ENCODE assay signal across 15 mouse cellular contexts in the genomic region with DNA sequence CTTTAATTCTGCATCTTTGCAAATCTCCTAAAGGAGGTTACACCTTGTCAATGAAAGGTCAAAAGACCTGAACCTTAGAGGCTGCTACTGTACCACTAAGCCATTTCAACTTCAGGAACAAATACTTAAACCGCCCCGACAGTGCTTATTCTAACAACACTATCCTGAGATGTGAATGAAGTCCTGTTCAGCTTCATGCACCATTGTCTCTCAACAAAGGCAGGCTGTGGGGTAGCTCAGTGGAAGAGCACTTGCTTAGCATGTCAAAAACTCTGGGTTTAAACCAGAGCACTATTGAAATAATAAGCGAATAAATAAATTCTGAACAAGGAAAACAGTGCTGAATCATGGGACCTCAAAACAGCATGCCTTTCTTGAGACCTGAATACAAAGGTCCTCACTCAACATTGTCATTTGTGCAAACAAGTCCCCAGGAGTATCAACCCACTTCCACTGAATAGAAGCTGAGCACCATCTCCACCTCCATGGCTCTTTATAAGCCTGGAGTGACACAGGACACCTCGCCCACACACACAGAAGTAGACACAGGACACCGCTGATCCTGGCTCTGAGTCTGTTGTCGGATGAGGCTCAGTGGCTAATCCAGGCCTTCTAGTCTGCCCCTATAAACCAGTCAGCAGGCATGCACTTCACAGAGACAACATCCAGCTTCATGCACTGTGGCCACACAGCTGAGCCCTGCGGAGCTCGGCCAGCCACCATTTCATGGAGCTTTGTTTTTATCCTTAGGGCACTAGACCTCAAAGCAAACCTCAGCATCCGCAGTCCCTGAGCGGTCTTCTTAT.
DNase-seq lines count a peak whose midpoint lies in the region; ATAC-seq lines count a peak whose summit lies in the region.
"Had no signal": no experiment of that assay in that cellular context is flagged by ENCODE, and none has a peak within 500 bp of the region (broad histone marks: within the 10 kb centered on the region; RNA-seq: fewer than 3 reads in every experiment).

No protein-coding gene starts in this region.

- ATAC-seq in forebrain, embryonic 12.5 days (ENCODE audit: low FRiP score) = peak; percentile 53
- ATAC-seq in forebrain, embryonic 14.5 days = no peak; the same call in 1 of the 2 replicates
- ATAC-seq in kidney, embryonic 16.5 days (ENCODE audit: low FRiP score, low TSS enrichment) = peak; percentile 69; the same call in 1 of the 2 replicates
- ATAC-seq in embryonic facial prominence, embryonic 15.5 days (ENCODE audit: insufficient number of reproducible peaks, low FRiP score, low TSS enrichment, low read depth) = 0 out of 2 replicates have a peak, but pooled peaks have one; percentile 43
- no peak for ATAC-seq in megakaryocyte, adult 5-6 weeks (ENCODE audit: poor library complexity, severe bottlenecking)
- ATAC-seq: intestine, embryonic 15.5 days had no signal

- peaks cover 8% of the 10 kb centered on the region; the same call in 1 of the 2 replicates for H3K4me1 ChIP-seq in forebrain, embryonic 12.5 days
- no peaks in the 10 kb centered on the region for H3K4me1 ChIP-seq in forebrain, embryonic 14.5 days (ENCODE audit: control insufficient read depth, insufficient read depth, low read length)
- H3K4me1 ChIP-seq in kidney, embryonic 16.5 days (ENCODE audit: insufficient read depth, low read length) = no peaks in the 10 kb centered on the region
- H3K4me1 ChIP-seq in embryonic facial prominence, embryonic 15.5 days = 0 out of 2 replicates have a peak, but pooled peaks cover 4% of the 10 kb centered on the region

- no peak overlapping the region for H3K27ac ChIP-seq in forebrain, embryonic 12.5 days
- no peak overlapping the region for H3K27ac ChIP-seq in forebrain, embryonic 14.5 days (ENCODE audit: low read depth, low read length)
- H3K27ac ChIP-seq in kidney, embryonic 16.5 days (ENCODE audit: low read length) = no peak overlapping the region
- H3K27ac ChIP-seq in embryonic facial prominence, embryonic 15.5 days (replicated peaks) = no peak overlapping the region
- H3K27ac ChIP-seq: intestine, embryonic 15.5 days had no signal

- 37% methylated on average over 10 of the region's 10 CpGs for WGBS in forebrain, embryonic 12.5 days
- WGBS in forebrain, embryonic 14.5 days = 42% methylated on average over 10 of the region's 10 CpGs
- WGBS in kidney, embryonic 16.5 days = 60% methylated on average over 10 of the region's 10 CpGs
- 58% methylated on average over 10 of the region's 10 CpGs for WGBS in embryonic facial prominence, embryonic 15.5 days

- no peaks in the 10 kb centered on the region; the same call in none of the 2 replicates for H3K27me3 ChIP-seq in forebrain, embryonic 12.5 days
- H3K27me3 ChIP-seq in forebrain, embryonic 14.5 days (replicated peaks; ENCODE audit: control insufficient read depth, insufficient read depth, low read length) = no peaks in the 10 kb centered on the region
- H3K27me3 ChIP-seq in kidney, embryonic 16.5 days (ENCODE audit: insufficient read depth, low read length) = no peaks in the 10 kb centered on the region
- H3K27me3 ChIP-seq in embryonic facial prominence, embryonic 15.5 days = no peaks in the 10 kb centered on the region
- H3K27me3 ChIP-seq: intestine, embryonic 15.5 days had no signal

- H3K4me3 ChIP-seq in forebrain, embryonic 12.5 days (replicated peaks) = no peak overlapping the region
- H3K4me3 ChIP-seq in forebrain, embryonic 14.5 days (ENCODE audit: low read depth, low read length) = no peak overlapping the region
- no peak overlapping the region for H3K4me3 ChIP-seq in kidney, embryonic 16.5 days (ENCODE audit: low read length)
- no peak overlapping the region for H3K4me3 ChIP-seq in embryonic facial prominence, embryonic 15.5 days (replicated peaks)
- H3K4me3 ChIP-seq: intestine, embryonic 15.5 days; myocyte had no signal

- no peaks in the 10 kb centered on the region for H3K9me3 ChIP-seq in forebrain, embryonic 12.5 days
- no peaks in the 10 kb centered on the region for H3K9me3 ChIP-seq in forebrain, embryonic 14.5 days (replicated peaks; ENCODE audit: control insufficient read depth, low read length)
- no peaks in the 10 kb centered on the region for H3K9me3 ChIP-seq in kidney, embryonic 16.5 days (ENCODE audit: low read length)
- H3K9me3 ChIP-seq in embryonic facial prominence, embryonic 15.5 days (replicated peaks) = no peaks in the 10 kb centered on the region
- H3K9me3 ChIP-seq: G1E; intestine, embryonic 15.5 days had no signal

- no peak overlapping the region for H3K9ac ChIP-seq in forebrain, embryonic 12.5 days
- H3K9ac ChIP-seq in forebrain, embryonic 14.5 days (ENCODE audit: low read length) = no peak overlapping the region
- no peak overlapping the region for H3K9ac ChIP-seq in kidney, embryonic 16.5 days (replicated peaks; ENCODE audit: low read length)
- no peak overlapping the region for H3K9ac ChIP-seq in embryonic facial prominence, embryonic 15.5 days
- H3K9ac ChIP-seq: intestine, embryonic 15.5 days had no signal

- H3K4me2 ChIP-seq in forebrain, embryonic 12.5 days = no peak overlapping the region
- no peak overlapping the region for H3K4me2 ChIP-seq in forebrain, embryonic 14.5 days (ENCODE audit: low read length)
- no peak overlapping the region for H3K4me2 ChIP-seq in kidney, embryonic 16.5 days (replicated peaks; ENCODE audit: low read depth, low read length)
- H3K4me2 ChIP-seq in embryonic facial prominence, embryonic 15.5 days (replicated peaks) = no peak overlapping the region
- H3K4me2 ChIP-seq: intestine, embryonic 15.5 days; liver, embryonic 11.5 days had no signal

- no peak for DNase-seq in forebrain, embryonic 14.5 days (ENCODE audit: low spot score)
- no peak for DNase-seq in kidney, postnatal 25 days
- DNase-seq in R1 (ENCODE audit: low read depth, low spot score) = peak; percentile 39
- no peak for DNase-seq in right cerebral cortex, postnatal 4 days
- DNase-seq: cerebellum, adult 11 months; heart, adult 18-20 months; heart, postnatal 10 days had no signal

- no peaks in the 10 kb centered on the region for H3K36me3 ChIP-seq in forebrain, embryonic 12.5 days (replicated peaks)
- H3K36me3 ChIP-seq in forebrain, embryonic 14.5 days (ENCODE audit: control insufficient read depth, insufficient read depth, low read length) = no peaks in the 10 kb centered on the region
- 0 out of 2 replicates have a peak, but pooled peaks cover 7% of the 10 kb centered on the region for H3K36me3 ChIP-seq in kidney, embryonic 16.5 days (ENCODE audit: insufficient read depth, low read length)
- H3K36me3 ChIP-seq in embryonic facial prominence, embryonic 15.5 days = no peaks in the 10 kb centered on the region
- H3K36me3 ChIP-seq: intestine, embryonic 15.5 days had no signal

Comparison
In these comparisons a context has a peak if more than half of its experiments do, and no peak if none do; other contexts are left out.
1. ATAC-seq: peak in forebrain, embryonic 12.5 days (single experiment), kidney, embryonic 16.5 days (single experiment) and embryonic facial prominence, embryonic 15.5 days (single experiment); none in forebrain, embryonic 14.5 days (single experiment) and megakaryocyte, adult 5-6 weeks (single experiment).